Mouse (Mus musculus): ENCODE data around the gene Gpr82. TPM values are rescaled to one million over a fixed set of nuclear protein-coding genes. Genes with fewer than 3 reads are reported as not detected.

Gene Gpr82
- polyA plus RNA-seq (2016; fragmentation: Nextera tagmentation; extraction: Ambion mirVana) = 0.05 and 0.07 TPM in 2 replicates

GRCm38 (mm10) chrX:13661063-13661462 lies at the start of gene Gpr82:
Gene Gpr82 (plus strand): TSS chrX:13661363.
- H3K4me3 ChIP-seq = no peak within 1 kb of the TSS
- no peak within 1 kb of the TSS for H3K27ac ChIP-seq
- H3K4me2 ChIP-seq = no peak within 1 kb of the TSS
- H3K27me3 ChIP-seq (replicated peaks) = no peaks in the 10 kb centered on the region
- H3K9me3 ChIP-seq (replicated peaks) = no peaks in the 10 kb centered on the region
- peaks cover 11% of the 10 kb centered on the region for H3K4me1 ChIP-seq
- H3K9ac ChIP-seq = no peak within 1 kb of the TSS
- ATAC-seq = no peak
- no peaks in the 10 kb centered on the region for H3K36me3 ChIP-seq
- WGBS (ENCODE audit: insufficient replicate concordance) = 77% methylated on average over 5 of the region's 5 CpGs

GRCm38 (mm10) chrX:13612115-13612514 lies 49.0 kb upstream of the Gpr82 start:
- no peaks in the 10 kb centered on the region for H3K36me3 ChIP-seq
- ATAC-seq = no peak
- H3K27ac ChIP-seq = no peak overlapping the region
- no peak overlapping the region for H3K4me2 ChIP-seq
- H3K4me1 ChIP-seq = no peaks in the 10 kb centered on the region
- H3K9me3 ChIP-seq (replicated peaks) = no peaks in the 10 kb centered on the region
- no peak overlapping the region for H3K9ac ChIP-seq
- H3K27me3 ChIP-seq (replicated peaks) = no peaks in the 10 kb centered on the region
- no peak overlapping the region for H3K4me3 ChIP-seq
- 42% methylated on average over 2 of the region's 2 CpGs for WGBS (ENCODE audit: insufficient replicate concordance)

GRCm38 (mm10) chrX:13616726-13617125 lies 44.4 kb upstream of the Gpr82 start:
- ATAC-seq = no peak
- 43% methylated on average over 1 of the region's 1 CpGs for WGBS (ENCODE audit: insufficient replicate concordance)
- no peaks in the 10 kb centered on the region for H3K27me3 ChIP-seq (replicated peaks)
- H3K36me3 ChIP-seq = no peaks in the 10 kb centered on the region
- H3K4me2 ChIP-seq = no peak overlapping the region
- H3K9me3 ChIP-seq (replicated peaks) = no peaks in the 10 kb centered on the region
- H3K4me3 ChIP-seq = no peak overlapping the region
- H3K27ac ChIP-seq = no peak overlapping the region
- H3K4me1 ChIP-seq = no peaks in the 10 kb centered on the region
- H3K9ac ChIP-seq = no peak overlapping the region

- H3K27ac ChIP-seq = no peak overlapping the region
- whole genome bisulfite sequencing (ENCODE audit: insufficient replicate concordance) = 58% methylated on average over 1 of the region's 1 CpGs
- H3K4me2 ChIP-seq = no peak overlapping the region
- no peaks in the 10 kb centered on the region for H3K36me3 ChIP-seq
- ATAC-seq = no peak
- H3K9me3 ChIP-seq (replicated peaks) = no peaks in the 10 kb centered on the region
- no peak overlapping the region for H3K9ac ChIP-seq
- no peak overlapping the region for H3K4me3 ChIP-seq
- H3K27me3 ChIP-seq (replicated peaks) = no peaks in the 10 kb centered on the region
- no peaks in the 10 kb centered on the region for H3K4me1 ChIP-seq
Measured at GRCm38 (mm10) chrX:13617294-13617693, 43.9 kb upstream of the Gpr82 start.

- WGBS (ENCODE audit: insufficient replicate concordance) = 62% methylated on average over 4 of the region's 4 CpGs
- Histone ChIP-seq H3K9me3 (replicated peaks) (no peaks in the 10 kb centered on the region), H3K9ac (no peak overlapping the region), H3K4me3 (no peak overlapping the region), H3K36me3 (no peaks in the 10 kb centered on the region), H3K4me1 (no peaks in the 10 kb centered on the region), H3K4me2 (no peak overlapping the region), H3K27me3 (replicated peaks) (no peaks in the 10 kb centered on the region), H3K27ac (no peak overlapping the region)
- ATAC-seq = no peak
Measured at GRCm38 (mm10) chrX:13618476-13618875, 42.7 kb upstream of the Gpr82 start.

- Histone ChIP-seq H3K36me3 (no peaks in the 10 kb centered on the region), H3K4me2 (no peak overlapping the region), H3K9ac (no peak overlapping the region), H3K4me3 (no peak overlapping the region), H3K4me1 (no peaks in the 10 kb centered on the region), H3K9me3 (replicated peaks) (no peaks in the 10 kb centered on the region), H3K27ac (no peak overlapping the region), H3K27me3 (replicated peaks) (no peaks in the 10 kb centered on the region)
- ATAC-seq = no peak
- WGBS (ENCODE audit: insufficient replicate concordance) = 59% methylated on average over 4 of the region's 4 CpGs
Measured at GRCm38 (mm10) chrX:13621473-13621872, 39.7 kb upstream of the Gpr82 start.

GRCm38 (mm10) chrX:13622654-13623053 lies 38.5 kb upstream of the Gpr82 start:
- no peak overlapping the region for H3K4me3 ChIP-seq
- H3K27ac ChIP-seq = no peak overlapping the region
- no peaks in the 10 kb centered on the region for H3K9me3 ChIP-seq (replicated peaks)
- no peaks in the 10 kb centered on the region for H3K36me3 ChIP-seq
- no peaks in the 10 kb centered on the region for H3K4me1 ChIP-seq
- no peak overlapping the region for H3K4me2 ChIP-seq
- ATAC-seq = no peak
- no peak overlapping the region for H3K9ac ChIP-seq
- H3K27me3 ChIP-seq (replicated peaks) = no peaks in the 10 kb centered on the region
- 63% methylated on average over 5 of the region's 5 CpGs for WGBS (ENCODE audit: insufficient replicate concordance)

- Histone ChIP-seq H3K9me3 (replicated peaks) (no peaks in the 10 kb centered on the region), H3K4me1 (no peaks in the 10 kb centered on the region), H3K9ac (no peak within 1 kb of the TSS), H3K27me3 (replicated peaks) (no peaks in the 10 kb centered on the region), H3K4me3 (no peak within 1 kb of the TSS), H3K27ac (no peak within 1 kb of the TSS), H3K36me3 (no peaks in the 10 kb centered on the region), H3K4me2 (no peak within 1 kb of the TSS)
- ATAC-seq = no peak
- 32% methylated on average over 5 of the region's 5 CpGs for WGBS (ENCODE audit: insufficient replicate concordance)
Measured at GRCm38 (mm10) chrX:13631599-13632283, 29.4 kb upstream of the Gpr82 start, which contains the start of gene Gpr34. Gene Gpr34 (plus strand): TSS chrX:13632089.

- Histone ChIP-seq H3K9ac (no peak overlapping the region), H3K27me3 (replicated peaks) (no peaks in the 10 kb centered on the region), H3K36me3 (no peaks in the 10 kb centered on the region), H3K27ac (no peak overlapping the region), H3K4me3 (no peak overlapping the region), H3K9me3 (replicated peaks) (no peaks in the 10 kb centered on the region), H3K4me1 (no peaks in the 10 kb centered on the region), H3K4me2 (no peak overlapping the region)
- ATAC-seq = no peak
- WGBS (ENCODE audit: insufficient replicate concordance) = 47% methylated on average over 1 of the region's 1 CpGs
Measured at GRCm38 (mm10) chrX:13636398-13636797, 24.8 kb upstream of the Gpr82 start.

- Histone ChIP-seq H3K27me3 (replicated peaks) (no peaks in the 10 kb centered on the region), H3K27ac (no peak overlapping the region), H3K36me3 (no peaks in the 10 kb centered on the region), H3K4me1 (no peaks in the 10 kb centered on the region), H3K4me3 (no peak overlapping the region), H3K4me2 (no peak overlapping the region), H3K9me3 (replicated peaks) (no peaks in the 10 kb centered on the region), H3K9ac (no peak overlapping the region)
- ATAC-seq = no peak
- WGBS (ENCODE audit: insufficient replicate concordance) = 36% methylated on average over 2 of the region's 2 CpGs
Measured at GRCm38 (mm10) chrX:13638894-13639293, 22.3 kb upstream of the Gpr82 start.

- ATAC-seq = no peak
- WGBS (ENCODE audit: insufficient replicate concordance) = 39% methylated on average over 2 of the region's 2 CpGs
Measured at GRCm38 (mm10) chrX:13651889-13652288, 9.3 kb upstream of the Gpr82 start.

GRCm38 (mm10) chrX:13652291-13652690 lies 8.9 kb upstream of the Gpr82 start:
- H3K27me3 ChIP-seq (replicated peaks) = no peaks in the 10 kb centered on the region
- WGBS (ENCODE audit: insufficient replicate concordance) = 60% methylated on average over 1 of the region's 1 CpGs
- peaks cover 17% of the 10 kb centered on the region for H3K4me1 ChIP-seq
- H3K4me2 ChIP-seq = no peak overlapping the region
- no peak for ATAC-seq
- H3K9ac ChIP-seq = no peak overlapping the region
- no peak overlapping the region for H3K27ac ChIP-seq
- no peaks in the 10 kb centered on the region for H3K36me3 ChIP-seq
- H3K4me3 ChIP-seq = no peak overlapping the region
- no peaks in the 10 kb centered on the region for H3K9me3 ChIP-seq (replicated peaks)

More at GRCm38 (mm10) chrX:13651889-13652288, 9.3 kb upstream of the Gpr82 start:
- H3K4me1 ChIP-seq = peaks cover 15% of the 10 kb centered on the region
- H3K9ac ChIP-seq = no peak overlapping the region
- H3K4me3 ChIP-seq = no peak overlapping the region
- no peaks in the 10 kb centered on the region for H3K27me3 ChIP-seq (replicated peaks)
- H3K36me3 ChIP-seq = no peaks in the 10 kb centered on the region
- no peaks in the 10 kb centered on the region for H3K9me3 ChIP-seq (replicated peaks)
- no peak overlapping the region for H3K4me2 ChIP-seq
- H3K27ac ChIP-seq = no peak overlapping the region

- 0 out of 2 replicates have a peak, but pooled peaks have one; percentile 15 for ATAC-seq
- WGBS (ENCODE audit: insufficient replicate concordance) = 34% methylated on average over 3 of the region's 3 CpGs
Measured at GRCm38 (mm10) chrX:13655005-13655421, 6.2 kb upstream of the Gpr82 start.

More at GRCm38 (mm10) chrX:13655005-13655421, 6.2 kb upstream of the Gpr82 start:
- Histone ChIP-seq H3K27me3 (replicated peaks) (no peaks in the 10 kb centered on the region), H3K36me3 (no peaks in the 10 kb centered on the region), H3K9me3 (replicated peaks) (no peaks in the 10 kb centered on the region), H3K4me2 (no peak overlapping the region), H3K4me1 (peaks cover 26% of the 10 kb centered on the region), H3K9ac (no peak overlapping the region), H3K27ac (no peak overlapping the region), H3K4me3 (no peak overlapping the region)
